Mouse (Mus musculus) midbrain, embryonic 15.5 days (tissue): ENCODE results near the gene Cmtm3. TPM values are rescaled to one million over a fixed set of nuclear protein-coding genes. Genes with fewer than 3 reads are reported as not detected.

Source experiments
- ATAC-seq: fragments of 200-750 bp; cut with Nextera tagmentation; replicated peaks from 2 replicates; pipeline ENCODE4 v1.8.0; 2017; ENCODE audit warnings: moderate TSS enrichment
- H3K27ac ChIP-seq: fragments of 300-500 bp; sonication (generic); 2 replicates; pipeline ENCODE4 v1.5.1; 2015; ENCODE audit warnings: mild to moderate bottlenecking, inconsistent platforms
- H3K27me3 ChIP-seq: fragments of 300-500 bp; sonication (generic); replicated peaks from 2 replicates; pipeline ENCODE4 v1.6.1; 2015; ENCODE audit warnings: inconsistent platforms
- H3K36me3 ChIP-seq: fragments of 300-500 bp; sonication (generic); replicated peaks from 2 replicates; pipeline ENCODE4 v1.6.1; 2015; ENCODE audit warnings: inconsistent platforms
- H3K4me1 ChIP-seq: fragments of 300-500 bp; sonication (generic); 2 replicates; pipeline ENCODE4 v1.6.1; 2015; ENCODE audit warnings: inconsistent platforms
- H3K4me2 ChIP-seq: fragments of 300-500 bp; sonication (generic); 2 replicates; pipeline ENCODE4 v1.6.1; 2015; ENCODE audit warnings: inconsistent platforms, mild to moderate bottlenecking, moderate library complexity
- H3K4me3 ChIP-seq: fragments of 300-500 bp; sonication (generic); 2 replicates; pipeline ENCODE4 v1.5.1; 2015; ENCODE audit warnings: mild to moderate bottlenecking, inconsistent platforms
- H3K9ac ChIP-seq: fragments of 300-500 bp; sonication (generic); 2 replicates; pipeline ENCODE4 v1.6.1; 2015; ENCODE audit warnings: mild to moderate bottlenecking, inconsistent platforms
- H3K9me3 ChIP-seq: fragments of 300-500 bp; sonication (generic); 2 replicates; pipeline ENCODE4 v1.6.1; 2016; ENCODE audit warnings: inconsistent platforms
- WGBS: fragments of 180-500 bp; shearing (Covaris S2); methylation state at CpG from one replicate; pipeline ENCODE4 v1.1.7; 2015; ENCODE audit warnings: mixed read lengths; 5-methylcytosine and 5-hydroxymethylcytosine counted together
- polyA plus RNA-seq: library from polyadenylated mRNA; unstranded; fragments of >200 nt; fragmentation: Nextera tagmentation; extraction: Ambion mirVana; gene quantifications from 2 replicates; pipeline ENCODE4 v1.2.1, GENCODE M21; 2015

Gene Cmtm3
- polyA plus RNA-seq, 1 experiment from 2014 or later = 33.2 TPM

- 53% methylated on average over 11 of the region's 11 CpGs for WGBS
- peak overlapping the region; percentile 31; the same call in 1 of the 2 replicates for H3K27ac ChIP-seq
- H3K36me3 ChIP-seq = no peaks in the 10 kb centered on the region
- peaks cover 29% of the 10 kb centered on the region for H3K4me1 ChIP-seq
- H3K27me3 ChIP-seq = no peaks in the 10 kb centered on the region
- no peak overlapping the region for H3K4me3 ChIP-seq
- ATAC-seq = no peak
- H3K9me3 ChIP-seq = no peaks in the 10 kb centered on the region
- no peak overlapping the region for H3K9ac ChIP-seq
- no peak overlapping the region for H3K4me2 ChIP-seq
These were observed 35.1 kb downstream of the Cmtm3 start for GRCm38 (mm10) chr8:104374269-104374668.

DNA sequence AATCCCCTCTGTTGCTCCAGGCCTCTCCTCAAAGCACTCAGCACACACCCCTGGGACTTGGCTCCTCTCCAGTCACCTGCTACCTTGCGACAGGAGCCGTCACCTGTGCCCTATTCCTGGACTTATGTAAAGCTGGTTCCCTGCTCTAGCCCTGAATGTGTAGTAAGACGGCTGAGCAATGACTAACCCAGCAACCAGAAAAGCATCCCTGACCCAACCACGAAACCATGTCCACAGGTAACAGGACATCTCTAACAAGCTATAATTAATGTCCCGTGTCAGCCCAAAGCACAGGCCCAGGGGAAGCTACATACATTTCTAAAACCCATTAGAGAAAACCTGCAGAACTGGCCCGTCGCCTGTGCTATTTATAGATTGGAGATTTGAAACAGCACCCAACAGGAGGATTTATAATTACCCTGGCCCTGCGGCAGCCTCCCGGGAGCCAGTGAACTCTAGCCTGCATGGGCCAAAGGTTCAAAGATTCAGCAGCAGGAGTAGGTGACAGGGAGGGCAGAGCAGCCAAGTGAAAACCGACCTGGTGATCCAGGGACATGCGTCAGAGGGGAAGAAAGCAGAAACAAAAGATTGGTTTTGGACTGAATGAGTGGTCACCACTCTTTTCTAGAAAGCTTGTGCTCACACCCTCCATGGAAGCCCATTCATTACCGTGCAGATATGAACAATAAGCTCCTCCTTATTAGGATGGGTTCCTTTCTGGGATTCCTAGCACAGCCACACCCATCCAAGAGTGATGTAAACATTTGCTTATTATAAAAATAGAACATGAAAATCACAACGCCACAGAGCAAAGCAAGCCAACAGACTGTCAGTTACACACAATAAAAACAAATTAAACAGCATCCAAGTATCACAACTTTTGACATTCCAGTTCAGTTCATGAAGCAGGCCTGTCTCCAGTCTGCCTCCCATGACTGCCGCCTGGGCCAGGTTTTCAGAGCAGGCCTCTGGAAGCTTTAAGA, 35.9 kb downstream of the Cmtm3 start:
- H3K9me3 ChIP-seq = no peaks in the 10 kb centered on the region
- 47% methylated on average over 14 of the region's 14 CpGs for WGBS
- H3K9ac ChIP-seq = no peak overlapping the region
- no peak overlapping the region for H3K4me2 ChIP-seq
- H3K36me3 ChIP-seq = no peaks in the 10 kb centered on the region
- peak overlapping the region; percentile 45 for H3K27ac ChIP-seq
- no peaks in the 10 kb centered on the region for H3K27me3 ChIP-seq
- H3K4me3 ChIP-seq = no peak overlapping the region
- no peak; the same call in 1 of the 2 replicates for ATAC-seq
- peaks cover 22% of the 10 kb centered on the region for H3K4me1 ChIP-seq

- H3K27me3 ChIP-seq = no peaks in the 10 kb centered on the region
- no peak for ATAC-seq
- H3K4me2 ChIP-seq = no peak overlapping the region
- no peak overlapping the region for H3K4me3 ChIP-seq
- peaks cover 22% of the 10 kb centered on the region for H3K4me1 ChIP-seq
- WGBS = 56% methylated on average over 5 of the region's 5 CpGs
- H3K27ac ChIP-seq = peak overlapping the region; percentile 23; the same call in 1 of the 2 replicates
- H3K9me3 ChIP-seq = no peaks in the 10 kb centered on the region
- no peak overlapping the region for H3K9ac ChIP-seq
- H3K36me3 ChIP-seq = no peaks in the 10 kb centered on the region
These were observed 36.7 kb downstream of the Cmtm3 start for GRCm38 (mm10) chr8:104375959-104376358.

GRCm38 (mm10) chr8:104376669-104377068, 37.5 kb downstream of the Cmtm3 start:
- no peak overlapping the region for H3K27ac ChIP-seq

GRCm38 (mm10) chr8:104379301-104379836, 40.2 kb downstream of the Cmtm3 start:
- Histone ChIP-seq H3K9ac (no peak overlapping the region), H3K9me3 (no peaks in the 10 kb centered on the region), H3K27me3 (no peaks in the 10 kb centered on the region), H3K4me3 (no peak overlapping the region), H3K4me1 (peaks cover 27% of the 10 kb centered on the region), H3K36me3 (no peaks in the 10 kb centered on the region), H3K27ac (no peak overlapping the region), H3K4me2 (no peak overlapping the region)
- no peak for ATAC-seq
- 61% methylated on average over 10 of the region's 10 CpGs for WGBS

More at GRCm38 (mm10) chr8:104376669-104377068, 37.5 kb downstream of the Cmtm3 start:
- H3K9me3 ChIP-seq = no peaks in the 10 kb centered on the region
- no peak overlapping the region for H3K4me2 ChIP-seq
- no peaks in the 10 kb centered on the region for H3K36me3 ChIP-seq
- no peak overlapping the region for H3K4me3 ChIP-seq
- ATAC-seq = no peak
- H3K9ac ChIP-seq = no peak overlapping the region
- H3K27me3 ChIP-seq = no peaks in the 10 kb centered on the region
- peaks cover 22% of the 10 kb centered on the region for H3K4me1 ChIP-seq
- WGBS = 35% methylated on average over 11 of the region's 11 CpGs

DNA sequence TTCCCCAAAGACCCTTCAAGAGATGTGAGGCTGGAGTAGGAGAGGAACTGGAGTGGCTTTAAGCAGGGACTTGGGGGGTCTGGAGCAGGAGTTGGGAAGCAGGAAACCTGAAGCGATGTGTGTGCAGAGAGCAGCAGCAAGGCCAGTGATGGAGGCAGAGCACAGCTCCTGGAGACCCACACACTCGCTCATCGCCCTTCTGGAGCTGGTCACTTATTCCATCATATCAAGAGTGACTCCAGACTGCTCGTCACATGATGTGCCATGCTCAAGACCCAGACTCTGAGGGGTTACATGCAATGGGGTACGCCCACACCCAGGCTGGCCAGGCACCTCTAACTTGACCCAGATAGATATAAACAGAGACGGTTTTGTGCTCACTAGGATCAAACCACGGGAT, 41.1 kb downstream of the Cmtm3 start:
- ATAC-seq = no peak
- H3K9me3 ChIP-seq = no peaks in the 10 kb centered on the region
- no peak overlapping the region for H3K4me3 ChIP-seq
- H3K4me2 ChIP-seq = no peak overlapping the region
- WGBS = 92% methylated on average over 7 of the region's 7 CpGs
- no peaks in the 10 kb centered on the region for H3K27me3 ChIP-seq
- no peak overlapping the region for H3K27ac ChIP-seq
- H3K9ac ChIP-seq = no peak overlapping the region
- H3K36me3 ChIP-seq = no peaks in the 10 kb centered on the region
- H3K4me1 ChIP-seq = peaks cover 20% of the 10 kb centered on the region

DNA sequence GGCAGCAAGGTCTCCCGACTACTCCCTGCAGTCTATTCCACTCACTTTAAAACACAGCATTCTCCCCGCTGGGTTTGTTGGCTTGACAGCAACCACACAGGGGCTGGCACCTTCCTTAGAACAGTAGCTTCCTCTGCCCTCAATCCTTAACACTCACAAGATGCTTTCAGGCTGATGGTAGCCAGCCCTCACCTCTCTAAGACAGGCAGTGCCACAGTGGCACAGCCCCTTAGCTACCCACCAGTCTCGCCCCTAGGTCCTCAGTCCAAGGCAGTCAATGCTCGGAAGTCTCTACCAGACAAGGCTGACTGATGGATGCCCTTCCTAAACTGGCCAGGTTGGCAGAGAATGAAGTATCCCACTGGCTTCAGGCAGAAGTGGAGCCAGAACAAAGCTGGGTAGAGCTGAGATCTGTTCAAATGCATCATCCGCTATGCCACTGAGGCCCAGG, 41.8 kb downstream of the Cmtm3 start:
- H3K9me3 ChIP-seq = no peaks in the 10 kb centered on the region
- no peak for ATAC-seq
- H3K4me1 ChIP-seq = peaks cover 15% of the 10 kb centered on the region; the same call in 1 of the 2 replicates
- no peak overlapping the region for H3K9ac ChIP-seq
- 84% methylated on average over 5 of the region's 5 CpGs for WGBS
- H3K4me3 ChIP-seq = no peak overlapping the region
- H3K27me3 ChIP-seq = no peaks in the 10 kb centered on the region
- H3K4me2 ChIP-seq = no peak overlapping the region
- H3K27ac ChIP-seq = no peak overlapping the region
- no peaks in the 10 kb centered on the region for H3K36me3 ChIP-seq

- no peak overlapping the region for H3K4me2 ChIP-seq
- H3K9me3 ChIP-seq = no peaks in the 10 kb centered on the region
- H3K36me3 ChIP-seq = no peaks in the 10 kb centered on the region
- ATAC-seq = no peak
- H3K9ac ChIP-seq = no peak overlapping the region
- peaks cover 23% of the 10 kb centered on the region for H3K4me1 ChIP-seq
- H3K27me3 ChIP-seq = no peaks in the 10 kb centered on the region
- no peak overlapping the region for H3K4me3 ChIP-seq
- 78% methylated on average over 2 of the region's 2 CpGs for WGBS
- H3K27ac ChIP-seq = no peak overlapping the region
These were observed 44.1 kb downstream of the Cmtm3 start for GRCm38 (mm10) chr8:104383296-104383695.

DNA sequence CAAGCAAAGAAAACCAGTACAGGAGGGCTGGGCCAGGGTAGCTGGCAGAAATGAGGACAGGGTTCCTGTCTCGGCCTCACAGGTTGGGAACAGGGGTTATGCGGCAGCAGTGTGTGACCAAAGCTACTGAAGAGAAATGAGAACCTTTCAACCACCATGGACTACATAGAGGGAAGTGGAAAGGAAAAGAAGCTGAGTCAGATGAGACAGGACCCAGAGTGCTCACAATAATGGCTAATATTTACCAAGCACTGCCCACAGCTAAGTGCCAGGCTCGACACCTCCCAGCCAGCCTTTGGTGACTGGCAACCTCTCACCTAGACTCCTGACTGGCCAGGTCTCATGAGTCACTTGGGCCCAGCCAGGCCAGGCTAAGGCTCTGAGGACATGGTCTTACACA, 44.8 kb downstream of the Cmtm3 start:
- H3K27me3 ChIP-seq = no peaks in the 10 kb centered on the region
- ATAC-seq = no peak
- no peaks in the 10 kb centered on the region for H3K36me3 ChIP-seq
- no peak overlapping the region for H3K27ac ChIP-seq
- 74% methylated on average over 3 of the region's 3 CpGs for WGBS
- no peak overlapping the region for H3K4me3 ChIP-seq
- peaks cover 23% of the 10 kb centered on the region for H3K4me1 ChIP-seq
- no peaks in the 10 kb centered on the region for H3K9me3 ChIP-seq
- H3K4me2 ChIP-seq = no peak overlapping the region
- no peak overlapping the region for H3K9ac ChIP-seq

GRCm38 (mm10) chr8:104386693-104387092, 47.5 kb downstream of the Cmtm3 start:
- Histone ChIP-seq H3K4me2 (no peak overlapping the region), H3K9ac (no peak overlapping the region), H3K36me3 (no peaks in the 10 kb centered on the region), H3K4me3 (no peak overlapping the region), H3K4me1 (peaks cover 23% of the 10 kb centered on the region), H3K27ac (no peak overlapping the region), H3K27me3 (no peaks in the 10 kb centered on the region), H3K9me3 (no peaks in the 10 kb centered on the region)
- WGBS = 14% methylated on average over 4 of the region's 4 CpGs
- no peak for ATAC-seq

GRCm38 (mm10) chr8:104387501-104387900, 48.3 kb downstream of the Cmtm3 start:
- H3K4me2 ChIP-seq = no peak overlapping the region
- no peaks in the 10 kb centered on the region for H3K27me3 ChIP-seq
- H3K4me3 ChIP-seq = no peak overlapping the region
- H3K9me3 ChIP-seq = no peaks in the 10 kb centered on the region
- peaks cover 19% of the 10 kb centered on the region for H3K4me1 ChIP-seq
- no peak for ATAC-seq
- H3K27ac ChIP-seq = no peak overlapping the region
- no peak overlapping the region for H3K9ac ChIP-seq
- WGBS = 74% methylated on average over 7 of the region's 7 CpGs
- no peaks in the 10 kb centered on the region for H3K36me3 ChIP-seq

GRCm38 (mm10) chr8:104387980-104388379, 48.8 kb downstream of the Cmtm3 start:
- Histone ChIP-seq H3K36me3 (no peaks in the 10 kb centered on the region), H3K4me3 (no peak overlapping the region), H3K27ac (no peak overlapping the region), H3K4me2 (no peak overlapping the region), H3K9me3 (no peaks in the 10 kb centered on the region), H3K9ac (no peak overlapping the region), H3K27me3 (no peaks in the 10 kb centered on the region), H3K4me1 (peaks cover 15% of the 10 kb centered on the region)
- peak; percentile 22 for ATAC-seq
- WGBS = 87% methylated on average over 2 of the region's 2 CpGs
